Mouse (Mus musculus) lung, adult 2 months (tissue): ENCODE results near the gene Keap1.

Experiments
- CTCF ChIP-seq: fragments of 200-500 bp; IDR thresholded peaks from 2 replicates; pipeline ENCODE4 v1.5.1; 2011; ENCODE audit warnings: mild to moderate bottlenecking, low read length, control low read depth; ENCODE audit not compliant: insufficient read depth
- POLR2A ChIP-seq: fragments of 200-500 bp; IDR thresholded peaks from 2 replicates; pipeline ENCODE4 v1.6.1; 2011; ENCODE audit warnings: low read depth, mild to moderate bottlenecking, control low read depth, low read length, borderline replicate concordance; ENCODE audit errors: extremely low read depth

DNA sequence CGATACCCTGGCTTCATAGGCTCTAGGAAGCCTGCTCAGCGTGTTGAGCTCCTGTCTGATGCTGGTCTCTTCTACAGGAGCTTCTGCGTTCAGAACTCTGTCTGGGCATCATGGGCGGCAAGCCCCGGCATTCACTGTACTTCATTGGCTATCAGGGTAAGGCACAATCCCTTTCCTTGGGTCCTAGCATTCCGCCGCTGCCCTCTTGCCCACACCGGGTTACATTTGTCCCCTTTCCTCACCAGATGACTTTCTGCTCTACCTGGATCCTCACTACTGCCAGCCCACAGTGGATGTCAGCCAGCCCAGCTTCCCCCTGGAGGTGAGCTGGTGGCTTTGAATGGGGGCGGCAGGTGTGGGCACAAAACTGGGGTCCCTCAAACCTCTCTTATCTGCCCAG lies 33.2 kb upstream of the Keap1 start:
- TF ChIP-seq CTCF (no peak), POLR2A (no peak)
